Mouse (Mus musculus) myocyte (in vitro differentiated cells): ENCODE results near the gene Prim2.

Experiments used
- CEBPB ChIP-seq: IDR thresholded peaks from 2 replicates; pipeline ENCODE4 v1.6.1; 2011; ENCODE audit warnings: mild to moderate bottlenecking, moderate library complexity; ENCODE audit not compliant: poor library complexity, insufficient read depth, severe bottlenecking
- E2F4 ChIP-seq: IDR thresholded peaks from one replicate; pipeline ENCODE4 v1.6.1; 2011; ENCODE audit warnings: mild to moderate bottlenecking, control low read depth, moderate library complexity; ENCODE audit not compliant: insufficient read depth
- MAX ChIP-seq: IDR thresholded peaks from one replicate; pipeline ENCODE4 v1.6.1; 2011; ENCODE audit warnings: low read depth, mild to moderate bottlenecking, control low read depth
- MYOD1 ChIP-seq, 3 experiments: IDR thresholded peaks; one replicate each; pipeline ENCODE4 v1.6.1; 2011; ENCODE audit warnings: control low read depth in 2 of 3, low read depth in 2 of 3, mild to moderate bottlenecking in 2 of 3, moderate library complexity in 1 of 3; ENCODE audit not compliant: insufficient read length in 2 of 3, control insufficient read depth in 1 of 3
- MYOG ChIP-seq, 3 experiments: IDR thresholded peaks; one replicate each; pipeline ENCODE4 v1.6.1; 2011; ENCODE audit warnings: control low read depth in 2 of 3, low read depth in 2 of 3, mild to moderate bottlenecking in 2 of 3; ENCODE audit not compliant: insufficient read length in 2 of 3, control insufficient read depth in 1 of 3, insufficient read depth in 1 of 3
- POLR2A ChIP-seq: IDR thresholded peaks from one replicate; pipeline ENCODE4 v1.6.1; 2011; ENCODE audit warnings: low read depth, mild to moderate bottlenecking, control low read depth, moderate library complexity; ENCODE audit not compliant: insufficient read length
- POLR2AphosphoS2 ChIP-seq: IDR thresholded peaks from one replicate; pipeline ENCODE4 v1.6.1; 2011; ENCODE audit warnings: low read depth, control low read depth; ENCODE audit not compliant: insufficient read length
- REST ChIP-seq: IDR thresholded peaks from one replicate; pipeline ENCODE4 v1.6.1; 2011; ENCODE audit warnings: mild to moderate bottlenecking, control low read depth, moderate library complexity; ENCODE audit not compliant: insufficient read depth, insufficient read length
- TCF12 ChIP-seq: IDR thresholded peaks from one replicate; pipeline ENCODE4 v1.6.1; 2011; ENCODE audit warnings: mild to moderate bottlenecking, control low read depth; ENCODE audit not compliant: poor library complexity, insufficient read depth, severe bottlenecking
- TCF3 ChIP-seq: IDR thresholded peaks from one replicate; pipeline ENCODE4 v1.6.1; 2011; ENCODE audit warnings: low read depth, control low read depth; ENCODE audit not compliant: insufficient read length
- USF1 ChIP-seq: IDR thresholded peaks from one replicate; pipeline ENCODE4 v1.6.1; 2011; ENCODE audit warnings: low read depth, mild to moderate bottlenecking, control low read depth, moderate library complexity

- no peak for TF ChIP-seq E2F4
- no peak for TF ChIP-seq POLR2A
- TF ChIP-seq MAX = no peak
- TF ChIP-seq CEBPB = no peak
- no peak for TF ChIP-seq TCF12
- no peak for TF ChIP-seq MYOG (IDR thresholded peaks at IDR 0.05; ENCODE audit: control insufficient read depth in 1 of 3, insufficient read depth in 1 of 3, insufficient read length in 2 of 3, low read depth in 2 of 3)
- TF ChIP-seq USF1 = no peak
- TF ChIP-seq MYOD1 (IDR thresholded peaks at IDR 0.05; ENCODE audit: control insufficient read depth in 1 of 3, insufficient read length in 2 of 3, low read depth in 2 of 3) = no peak
- no peak for TF ChIP-seq TCF3
- TF ChIP-seq POLR2AphosphoS2 = no peak
- no peak for TF ChIP-seq REST
Observed at GRCm38 (mm10) chr1:33680435-33680834, 10.8 kb upstream of the Prim2 start.
